Mouse (Mus musculus): ENCODE measurements around the gene Mmp9. TPM values are rescaled to one million over a fixed set of nuclear protein-coding genes. Genes with fewer than 3 reads are reported as not detected.

Mmp9 gene
- 0.85 and 0.92 TPM in 2 replicates for polyA plus RNA-seq (2012; rRNA removed)

DNA sequence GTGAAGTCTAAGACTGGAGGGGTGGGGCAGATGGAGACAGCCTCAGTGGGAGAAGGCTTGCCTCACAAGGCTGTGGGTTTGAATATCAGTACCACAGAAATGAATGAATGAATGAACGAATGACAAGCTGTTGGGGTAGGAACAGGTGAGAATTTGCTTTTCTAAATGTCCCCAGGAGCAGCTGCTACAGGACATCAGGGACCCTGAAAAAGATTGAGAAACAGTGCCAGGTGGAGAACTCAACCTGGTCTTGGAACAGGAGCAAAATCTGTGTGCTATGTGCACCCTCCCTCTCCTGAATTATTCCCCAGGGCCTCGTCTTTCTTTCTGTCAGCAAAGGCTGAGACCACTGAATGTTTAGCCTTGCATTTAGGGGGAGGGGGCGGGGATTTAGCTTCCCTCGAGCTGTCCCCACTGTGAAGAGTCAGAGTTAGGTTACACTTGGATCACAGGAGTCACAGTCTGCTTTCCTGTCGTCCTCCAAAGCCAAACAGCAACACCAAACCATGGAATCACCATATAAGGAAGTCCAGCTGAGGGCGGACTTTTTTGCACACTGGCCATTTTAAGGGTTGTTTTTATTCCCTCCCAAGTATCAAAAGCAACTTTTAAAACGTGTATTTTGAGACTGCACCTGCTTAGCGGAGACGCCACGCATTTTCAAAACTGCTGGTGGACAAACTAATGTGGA lies at the start of gene Mmp9:
Mmp9 (plus strand) TSS at position 641 of the 691 bp plus-strand sequence.

DNA sequence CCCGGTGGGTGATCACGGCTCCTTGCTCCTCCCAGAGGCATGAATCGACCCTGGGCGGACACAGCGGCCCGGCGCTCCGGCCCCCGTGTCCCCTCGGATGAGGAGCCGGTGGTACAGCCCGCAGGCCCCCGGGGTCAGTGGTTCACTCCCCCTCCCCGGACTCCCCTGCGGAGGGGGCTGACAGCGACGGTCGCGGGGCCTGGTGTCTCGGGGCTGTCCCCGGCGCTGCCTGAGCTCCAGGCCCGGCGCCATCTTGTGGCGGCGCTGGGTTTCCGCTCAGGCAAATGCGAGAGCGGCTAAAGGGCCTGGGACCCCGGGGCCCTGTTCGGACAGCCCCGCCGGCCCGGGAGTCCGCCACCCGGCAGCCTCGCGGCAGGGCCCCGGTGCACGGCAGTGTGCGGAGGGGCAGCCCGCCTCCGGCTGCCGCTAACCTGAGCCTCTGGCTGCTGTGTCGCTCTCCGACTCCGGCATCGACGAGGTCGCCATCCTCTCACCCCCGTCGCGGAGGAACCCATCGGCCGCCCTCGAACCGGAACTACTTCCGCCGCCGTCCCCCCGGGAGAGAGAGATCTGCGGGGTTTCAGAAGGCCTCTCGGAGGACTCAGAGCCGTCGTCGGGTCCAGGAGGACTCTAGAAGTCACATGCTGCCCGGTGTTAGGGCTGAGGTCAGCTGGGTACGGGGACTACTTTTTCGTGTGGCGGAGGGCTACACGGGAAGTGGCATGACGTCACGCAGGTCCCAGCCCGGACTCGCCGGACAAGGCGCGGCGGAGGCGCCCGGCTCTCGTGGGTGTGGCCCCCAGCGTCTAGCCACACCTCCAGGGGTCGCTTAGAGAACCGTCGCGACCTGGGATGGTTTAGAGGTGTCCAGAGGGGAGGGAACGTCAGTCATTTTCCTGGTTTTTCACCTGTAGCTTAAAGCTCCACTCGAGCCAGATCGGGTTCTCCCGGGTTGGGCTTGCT lies 29.2 kb upstream of the Mmp9 start, which contains the start of gene Zfp335:
Zfp335 (minus strand) TSS at position 672 of the 963 bp plus-strand sequence.

DNA sequence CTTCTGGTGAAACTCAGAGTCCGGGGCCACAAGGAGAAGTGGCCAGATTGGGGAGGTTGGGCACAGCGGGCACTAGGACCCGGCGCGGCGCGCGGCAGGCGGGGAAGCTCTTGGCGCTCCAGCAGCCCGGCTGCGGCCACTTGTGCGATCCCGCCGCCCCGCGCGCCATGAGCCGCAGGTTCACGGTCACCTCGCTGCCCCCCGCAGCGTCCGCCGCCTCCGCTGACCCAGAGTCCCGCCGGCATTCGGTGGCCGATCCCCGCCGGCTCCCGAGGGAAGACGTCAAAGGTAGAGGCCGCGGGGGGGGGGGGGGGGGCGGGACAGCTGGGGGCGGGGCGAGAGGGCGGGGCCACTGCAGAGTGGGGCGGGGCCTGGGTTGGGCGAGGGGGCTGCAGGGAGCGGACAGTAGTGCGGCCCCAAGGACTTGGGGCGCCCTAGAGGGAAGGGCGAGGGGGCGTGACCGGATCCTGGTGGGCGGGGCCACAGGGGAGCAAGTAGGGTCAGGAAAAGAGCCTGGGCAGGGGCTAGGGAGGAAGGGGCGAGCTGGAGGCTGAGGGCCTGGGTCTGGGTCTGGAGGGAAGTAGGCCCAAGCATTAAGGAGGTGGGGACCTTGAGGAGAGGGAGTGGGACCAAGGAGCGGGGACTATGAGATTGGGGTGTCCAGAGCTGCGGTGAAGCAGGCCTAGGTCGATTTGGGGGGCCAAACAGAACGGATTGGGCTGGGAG lies 20.3 kb downstream of the Mmp9 start, which contains the start of gene Slc12a5:
Slc12a5 (plus strand) TSS at position 87 of the 726 bp plus-strand sequence.

Other genes starting within 250 kb of the Mmp9 start
- gene Spint4, start 242.3 kb upstream of the Mmp9 start, polyA plus RNA-seq (2012; rRNA removed), result not detected in 2 replicates
- not detected in 2 replicates for gene Spint5, start 225.5 kb upstream of the Mmp9 start, polyA plus RNA-seq (2012; rRNA removed)
- 1.6 and 1.7 TPM in 2 replicates for gene Wfdc3, start 194.8 kb upstream of the Mmp9 start, polyA plus RNA-seq (2012; rRNA removed)
- gene Dnttip1, start 194.8 kb upstream of the Mmp9 start, polyA plus RNA-seq (2012; rRNA removed), result 26.6 and 27.2 TPM in 2 replicates
- gene Ube2c, start 170.9 kb upstream of the Mmp9 start, polyA plus RNA-seq (2012; rRNA removed), result 386 and 491 TPM in 2 replicates
- 0.45 and 15.8 TPM in 2 replicates for gene Tnnc2, start 160.8 kb upstream of the Mmp9 start, polyA plus RNA-seq (2012; rRNA removed)
- gene Snx21, start 155.0 kb upstream of the Mmp9 start, polyA plus RNA-seq (2012; rRNA removed), result 2.3 and 2.4 TPM in 2 replicates
- 19.0 and 20.4 TPM in 2 replicates for gene Acot8, start 135.9 kb upstream of the Mmp9 start, polyA plus RNA-seq (2012; rRNA removed)
- 2.2 and 2.4 TPM in 2 replicates for gene Zswim3, start 135.7 kb upstream of the Mmp9 start, polyA plus RNA-seq (2012; rRNA removed)
- gene Zswim1, start 118.1 kb upstream of the Mmp9 start, polyA plus RNA-seq (2012; rRNA removed), result 1.8 and 2.2 TPM in 2 replicates
- 0.05 TPM in 1 of 2 replicates, not detected in the other for gene Spata25, start 112.2 kb upstream of the Mmp9 start, polyA plus RNA-seq (2012; rRNA removed)
- 58.4 and 71.2 TPM in 2 replicates for gene Ctsa, start 107.9 kb upstream of the Mmp9 start, polyA plus RNA-seq (2012; rRNA removed)
- 0.88 and 0.89 TPM in 2 replicates for gene Neurl2, start 107.3 kb upstream of the Mmp9 start, polyA plus RNA-seq (2012; rRNA removed)
- gene Pltp, start 83.1 kb upstream of the Mmp9 start, polyA plus RNA-seq (2012; rRNA removed), result 6.8 and 8.1 TPM in 2 replicates
- gene Pcif1, start 61.5 kb upstream of the Mmp9 start, polyA plus RNA-seq (2012; rRNA removed), result 17.5 and 19.0 TPM in 2 replicates
- gene Zfp335, start 29.0 kb upstream of the Mmp9 start, polyA plus RNA-seq (2012; rRNA removed), result 7.7 and 8.5 TPM in 2 replicates
- gene Slc12a5, start 20.0 kb downstream of the Mmp9 start, polyA plus RNA-seq (2012; rRNA removed), result 0.36 and 0.44 TPM in 2 replicates
- gene Ncoa5, start 94.1 kb downstream of the Mmp9 start, polyA plus RNA-seq (2012; rRNA removed), result 12.6 and 13.9 TPM in 2 replicates
- 3.1 and 3.2 TPM in 2 replicates for gene Cd40, start 114.8 kb downstream of the Mmp9 start, polyA plus RNA-seq (2012; rRNA removed)
- not detected in 2 replicates for gene 1700025C18Rik, start 150.0 kb downstream of the Mmp9 start, polyA plus RNA-seq (2012; rRNA removed)